Mouse (Mus musculus): Measurements from ENCODE around the gene Hoxa10.

- TF ChIP-seq CTCF (IDR thresholded peaks at IDR 0.05; ENCODE audit: low read depth, low read length), result no peak
- TF ChIP-seq POLR2A (IDR thresholded peaks at IDR 0.05; ENCODE audit: extremely low read depth, insufficient read depth, low read length), result no peak
These were observed 2.2 kb upstream of the Hoxa10 start for GRCm38 (mm10) chr6:52242801-52243332.
